Mouse (Mus musculus): ENCODE results near the gene Ell. TPM values are rescaled to one million over a fixed set of nuclear protein-coding genes. Genes with fewer than 3 reads are reported as not detected.

Gene Ell
- polyA plus RNA-seq, 1 experiment from 2014 or later = 33.9 TPM

- Histone ChIP-seq H3K36me3 (ENCODE audit: inconsistent target) (no peaks in the 10 kb centered on the region), H3K27ac (peak overlapping the region; percentile 34), H3K4me3 (ENCODE audit: inconsistent target) (peak overlapping the region; percentile 26), H3K79me2 (ENCODE audit: inconsistent target) (peaks cover 13% of the 10 kb centered on the region)
- 69% methylated on average over 7 of the region's 7 CpGs for WGBS (ENCODE audit: missing documents)
Measured at GRCm38 (mm10) chr8:70628986-70629490, 89.8 kb downstream of the Ell start.

GRCm38 (mm10) chr8:70629574-70630531 is 90.6 kb downstream of the Ell start:
- H3K4me3 ChIP-seq (ENCODE audit: inconsistent target) = peak overlapping the region; percentile 98
- H3K36me3 ChIP-seq (ENCODE audit: inconsistent target) = no peaks in the 10 kb centered on the region
- 1% methylated on average over 60 of the region's 60 CpGs for WGBS (ENCODE audit: missing documents)
- H3K27ac ChIP-seq = peak overlapping the region; percentile 97
- peaks cover 13% of the 10 kb centered on the region for H3K79me2 ChIP-seq (ENCODE audit: inconsistent target)

- Histone ChIP-seq H3K79me2 (ENCODE audit: inconsistent target) (peaks cover 13% of the 10 kb centered on the region), H3K36me3 (ENCODE audit: inconsistent target) (no peaks in the 10 kb centered on the region), H3K4me3 (ENCODE audit: inconsistent target) (peak overlapping the region; percentile 98), H3K27ac (peak overlapping the region; percentile 97)
- WGBS (ENCODE audit: missing documents) = 17% methylated on average over 22 of the region's 22 CpGs
Measured at GRCm38 (mm10) chr8:70630532-70631381, 91.5 kb downstream of the Ell start.

GRCm38 (mm10) chr8:70631436-70631835 is 92.2 kb downstream of the Ell start:
- 10% methylated on average over 13 of the region's 24 CpGs for WGBS (ENCODE audit: missing documents)
- H3K79me2 ChIP-seq (ENCODE audit: inconsistent target) = peaks cover 13% of the 10 kb centered on the region
- no peaks in the 10 kb centered on the region for H3K36me3 ChIP-seq (ENCODE audit: inconsistent target)
- peak overlapping the region; percentile 97 for H3K27ac ChIP-seq
- H3K4me3 ChIP-seq (ENCODE audit: inconsistent target) = peak overlapping the region; percentile 98

DNA sequence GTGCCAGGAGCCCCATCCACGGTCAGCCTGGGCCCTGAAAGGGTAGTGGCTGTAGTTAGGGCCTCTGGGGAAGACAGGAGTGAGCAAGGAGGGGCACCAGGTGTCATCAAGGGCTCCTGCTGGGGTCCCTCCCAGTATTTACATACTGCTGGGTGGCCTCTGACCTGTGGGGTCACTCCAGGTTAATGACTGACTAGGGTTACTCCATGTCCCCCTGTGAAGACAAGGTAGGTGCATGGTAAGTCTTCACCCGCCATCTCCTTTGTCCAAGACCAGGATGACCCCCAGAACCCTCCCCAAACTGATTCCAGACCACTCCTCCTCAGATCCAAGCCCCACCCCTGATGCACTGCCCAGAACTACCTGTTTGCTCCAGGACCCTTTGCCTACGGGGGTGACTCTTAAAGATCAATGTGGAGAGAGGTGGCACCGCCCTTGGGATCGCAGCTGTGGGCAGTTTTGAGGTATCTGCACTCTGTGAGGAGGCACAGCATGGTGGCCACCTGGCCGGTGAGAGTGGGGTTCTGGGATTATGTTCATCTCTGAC is 93.2 kb downstream of the Ell start, which contains the start of gene Gdf15:
Gene Gdf15, minus strand, starts transcription at position 111 of the 547 bp plus-strand sequence.
- no peaks in the 10 kb centered on the region for H3K36me3 ChIP-seq (ENCODE audit: inconsistent target)
- H3K4me3 ChIP-seq (ENCODE audit: inconsistent target) = peak within 1 kb of the TSS; percentile 98
- peak within 1 kb of the TSS; percentile 97 for H3K27ac ChIP-seq
- H3K79me2 ChIP-seq (ENCODE audit: inconsistent target) = peaks cover 13% of the 10 kb centered on the region
- WGBS (ENCODE audit: missing documents) = 94% methylated on average over 6 of the region's 6 CpGs

- H3K79me2 ChIP-seq (ENCODE audit: inconsistent target) = peaks cover 13% of the 10 kb centered on the region
- H3K27ac ChIP-seq = peak overlapping the region; percentile 97
- 26% methylated on average over 6 of the region's 6 CpGs for WGBS (ENCODE audit: missing documents)
- H3K4me3 ChIP-seq (ENCODE audit: inconsistent target) = no peak overlapping the region
- H3K36me3 ChIP-seq (ENCODE audit: inconsistent target) = no peaks in the 10 kb centered on the region
Measured at GRCm38 (mm10) chr8:70634066-70634465, 94.8 kb downstream of the Ell start.

- Histone ChIP-seq H3K36me3 (ENCODE audit: inconsistent target) (no peaks in the 10 kb centered on the region), H3K4me3 (ENCODE audit: inconsistent target) (no peak overlapping the region), H3K27ac (peak overlapping the region; percentile 97), H3K79me2 (ENCODE audit: inconsistent target) (peaks cover 7% of the 10 kb centered on the region)
- 7% methylated on average over 6 of the region's 6 CpGs for WGBS (ENCODE audit: missing documents)
Measured at GRCm38 (mm10) chr8:70635527-70635926, 96.3 kb downstream of the Ell start.

- Histone ChIP-seq H3K79me2 (ENCODE audit: inconsistent target) (no peaks in the 10 kb centered on the region), H3K36me3 (ENCODE audit: inconsistent target) (no peaks in the 10 kb centered on the region), H3K4me3 (ENCODE audit: inconsistent target) (no peak overlapping the region), H3K27ac (peak overlapping the region; percentile 97; the same call in 1 of the 2 replicates)
- 83% methylated on average over 8 of the region's 8 CpGs for WGBS (ENCODE audit: missing documents)
Measured at GRCm38 (mm10) chr8:70636838-70637237, 97.6 kb downstream of the Ell start.

- Histone ChIP-seq H3K4me3 (ENCODE audit: inconsistent target) (no peak overlapping the region), H3K27ac (no peak overlapping the region), H3K79me2 (ENCODE audit: inconsistent target) (no peaks in the 10 kb centered on the region), H3K36me3 (ENCODE audit: inconsistent target) (no peaks in the 10 kb centered on the region)
- 94% methylated on average over 9 of the region's 9 CpGs for WGBS (ENCODE audit: missing documents)
Measured at GRCm38 (mm10) chr8:70638752-70639151, 99.5 kb downstream of the Ell start.

Other genes starting within 250 kb of the Ell start
- 17.5 to 26.0 TPM (median 20.5 TPM) in 3 replicates for gene Ddx49, start 237.0 kb upstream of the Ell start, polyA plus RNA-seq (2018)
- 78.2 to 115 TPM (median 98.8 TPM) in 3 replicates for gene Cope, start 236.9 kb upstream of the Ell start, polyA plus RNA-seq (2018)
- gene Cers1, start 223.7 kb upstream of the Ell start, polyA plus RNA-seq (2018) = not detected in 3 replicates
- not detected in 3 replicates for gene Gdf1, start 209.6 kb upstream of the Ell start, polyA plus RNA-seq (2018)
- 19.3 to 31.3 TPM (median 30.1 TPM) in 3 replicates for gene Upf1, start 186.2 kb upstream of the Ell start, polyA plus RNA-seq (2018)
- 0.20 to 0.42 TPM in 2 of 3 replicates, not detected in the other for gene Comp, start 165.9 kb upstream of the Ell start, polyA plus RNA-seq (2018)
- 3.6 to 9.4 TPM (median 4.1 TPM) in 3 replicates for gene Crtc1, start 99.9 kb upstream of the Ell start, polyA plus RNA-seq (2018)
- 5.9 to 7.7 TPM (median 7.4 TPM) in 3 replicates for gene Klhl26, start 62.5 kb upstream of the Ell start, polyA plus RNA-seq (2018)
- not detected in 3 replicates for gene Tmem59l, start 52.1 kb upstream of the Ell start, polyA plus RNA-seq (2018)
- gene Crlf1, start 46.3 kb upstream of the Ell start, polyA plus RNA-seq (2018) = not detected in 3 replicates
- gene Rex1bd, start 32.7 kb upstream of the Ell start, polyA plus RNA-seq (2018) = 37.3 to 87.0 TPM (median 75.4 TPM) in 3 replicates
- 907 to 1,116 TPM (median 1,045 TPM) in 3 replicates for gene Uba52, start 28.7 kb upstream of the Ell start, polyA plus RNA-seq (2018)
- 103 to 188 TPM (median 181 TPM) in 3 replicates for gene Fkbp8, start 11.7 kb upstream of the Ell start, polyA plus RNA-seq (2018)
- gene Kxd1, start 11.5 kb upstream of the Ell start, polyA plus RNA-seq (2018) = 50.0 to 80.3 TPM (median 65.4 TPM) in 3 replicates
- gene Isyna1, start 54.9 kb downstream of the Ell start, polyA plus RNA-seq (2018) = 26.5 to 53.2 TPM (median 51.1 TPM) in 3 replicates
- gene Ssbp4, start 69.4 kb downstream of the Ell start, polyA plus RNA-seq (2018) = 71.4 to 137 TPM (median 122 TPM) in 3 replicates
- gene Lrrc25, start 76.7 kb downstream of the Ell start, polyA plus RNA-seq (2018) = 104 to 230 TPM (median 156 TPM) in 3 replicates
- 24.3 to 124 TPM (median 74.3 TPM) in 3 replicates for gene Gdf15, start 93.0 kb downstream of the Ell start, polyA plus RNA-seq (2018)
- gene Pgpep1, start 120.9 kb downstream of the Ell start, polyA plus RNA-seq (2018) = 19.1 to 57.8 TPM (median 24.3 TPM) in 3 replicates
- 47.7 to 66.4 TPM (median 48.9 TPM) in 3 replicates for gene Lsm4, start 133.8 kb downstream of the Ell start, polyA plus RNA-seq (2018)
- gene Jund, start 159.5 kb downstream of the Ell start, polyA plus RNA-seq (2018) = 29.7 to 79.6 TPM (median 40.0 TPM) in 3 replicates
- gene Iqcn, start 164.0 kb downstream of the Ell start, polyA plus RNA-seq (2018) = not detected in 3 replicates
- not detected in 3 replicates for gene Gm3336, start 179.1 kb downstream of the Ell start, polyA plus RNA-seq (2018)
- gene Pde4c, start 184.3 kb downstream of the Ell start, polyA plus RNA-seq (2018) = not detected in 3 replicates
- 3.2 to 5.2 TPM (median 3.7 TPM) in 3 replicates for gene Rab3a, start 215.2 kb downstream of the Ell start, polyA plus RNA-seq (2018)
- 26.0 to 40.2 TPM (median 29.3 TPM) in 3 replicates for gene Mpv17l2, start 221.5 kb downstream of the Ell start, polyA plus RNA-seq (2018)
- gene Pik3r2, start 237.3 kb downstream of the Ell start, polyA plus RNA-seq (2018) = 23.2 to 26.1 TPM (median 23.3 TPM) in 3 replicates